Mouse (Mus musculus) hindlimb bud, embryonic 11.5 days (tissue): ENCODE measurements around the gene Abcc12.

ENCODE experiments used
- DNase-seq: peaks from one replicate; pipeline ENCODE4 v3.0.0-alpha.2; 2012; ENCODE audit warnings: low read depth, low spot score; ENCODE audit errors: extremely low spot score

The Abcc12 gene

DNA sequence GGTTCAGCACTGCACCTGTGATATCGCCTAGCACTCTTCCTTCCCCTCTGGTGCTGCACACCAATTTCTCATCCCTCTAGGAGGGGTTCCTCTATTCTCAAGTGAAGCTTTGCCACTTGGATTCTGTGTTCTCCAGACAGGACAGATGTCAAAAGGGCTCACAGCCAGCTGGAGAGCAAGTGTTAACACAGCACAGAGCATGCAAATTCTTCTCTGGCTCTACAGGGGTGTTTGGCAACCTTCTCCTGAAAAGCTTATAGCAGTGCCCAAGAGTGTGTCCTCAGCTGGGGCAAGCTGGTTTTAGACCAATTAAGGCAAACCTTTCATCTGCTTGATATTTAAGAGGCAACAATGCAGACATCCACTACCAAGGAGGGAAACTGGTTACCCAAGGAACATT, 66.3 kb downstream of the Abcc12 start:
- no peak for DNase-seq

DNA sequence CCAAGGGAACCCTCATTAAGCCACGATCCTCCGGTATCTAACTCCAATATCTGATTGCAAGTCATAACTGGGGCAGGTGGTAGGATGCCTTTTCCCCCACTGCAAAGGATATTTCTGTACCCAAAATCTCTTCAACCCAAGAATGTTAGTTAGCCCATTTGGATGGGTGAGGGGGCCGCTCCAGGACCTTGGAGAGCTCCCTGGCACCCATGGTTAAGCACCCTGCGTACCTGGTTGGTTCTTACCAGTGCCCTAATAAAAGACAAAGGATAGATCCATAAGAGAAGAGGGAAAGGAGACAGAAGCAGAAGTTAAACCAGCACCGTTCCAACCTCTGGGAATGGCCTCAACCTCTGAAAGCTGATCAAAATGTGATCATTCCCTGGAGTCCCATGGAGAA, 67.6 kb downstream of the Abcc12 start:
- DNase-seq = peak; percentile 14

DNA sequence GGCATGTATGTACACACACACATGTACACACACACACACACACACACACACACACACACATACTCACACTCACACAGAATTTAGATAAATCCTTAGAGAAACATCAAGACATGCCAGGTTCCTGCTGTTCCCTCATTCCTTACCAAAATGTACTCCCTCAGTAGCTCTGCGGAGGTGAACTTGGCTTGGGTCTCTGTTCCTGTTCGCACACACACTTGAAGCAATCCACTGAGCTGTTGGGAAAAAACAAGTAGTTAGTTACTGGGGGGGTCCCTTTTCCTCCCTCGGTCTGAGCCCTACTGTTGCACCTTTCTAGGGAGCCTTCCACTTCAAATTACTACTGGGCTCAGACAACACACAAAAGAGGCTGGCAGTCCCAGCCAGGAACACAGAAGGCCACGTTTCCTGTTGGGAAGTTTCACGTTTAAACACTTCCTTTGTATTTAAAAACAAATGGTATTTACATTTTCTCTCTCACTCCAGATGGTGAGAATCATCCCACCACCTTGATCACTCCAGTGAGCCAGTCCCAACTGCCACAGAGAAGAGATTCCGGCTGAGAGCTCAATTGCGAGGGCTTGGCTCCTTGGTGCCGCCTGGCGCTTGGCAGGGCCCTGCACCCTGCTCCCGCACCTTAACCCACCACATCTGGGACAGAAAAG, 68.2 kb downstream of the Abcc12 start:
- DNase-seq = no peak

DNA sequence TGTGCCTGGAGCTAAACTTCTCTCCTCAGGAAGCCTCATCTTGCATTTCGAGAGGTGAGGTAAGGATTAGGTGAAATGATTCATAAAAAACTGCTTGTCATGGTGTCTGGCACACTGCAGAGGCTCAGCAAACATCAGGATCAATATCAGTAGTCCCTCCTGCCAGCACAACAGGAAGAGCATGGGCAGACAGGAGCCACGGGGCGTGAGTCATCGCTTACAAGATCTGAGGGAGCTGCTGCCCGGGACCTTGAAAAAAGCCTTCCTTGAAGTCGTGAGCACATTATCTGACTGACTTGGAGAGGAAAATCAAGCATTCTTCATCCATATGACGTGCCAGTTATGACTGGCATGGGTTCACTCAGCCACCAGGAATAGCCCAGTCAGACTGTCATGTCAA, 79.1 kb downstream of the Abcc12 start:
- DNase-seq = no peak

DNA sequence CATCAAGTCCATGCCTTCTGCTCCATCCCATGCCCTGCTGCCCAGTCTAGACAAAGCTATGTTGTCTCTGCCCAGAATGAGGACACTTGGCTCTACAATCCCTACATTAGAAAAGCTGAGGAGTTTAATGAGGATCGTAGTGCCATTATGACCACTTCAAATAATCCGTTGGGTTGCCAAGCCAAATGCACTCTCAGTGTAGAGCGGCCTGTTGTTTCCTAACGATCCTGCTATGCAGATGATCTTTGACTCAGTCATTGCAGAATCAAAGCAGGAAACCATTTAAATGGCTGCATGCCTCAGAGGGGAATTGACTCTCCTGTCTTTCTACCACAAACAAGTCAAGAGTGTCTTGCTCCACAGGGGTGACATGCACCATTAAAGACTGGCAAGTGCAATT, 85.4 kb downstream of the Abcc12 start:
- no peak for DNase-seq

DNA sequence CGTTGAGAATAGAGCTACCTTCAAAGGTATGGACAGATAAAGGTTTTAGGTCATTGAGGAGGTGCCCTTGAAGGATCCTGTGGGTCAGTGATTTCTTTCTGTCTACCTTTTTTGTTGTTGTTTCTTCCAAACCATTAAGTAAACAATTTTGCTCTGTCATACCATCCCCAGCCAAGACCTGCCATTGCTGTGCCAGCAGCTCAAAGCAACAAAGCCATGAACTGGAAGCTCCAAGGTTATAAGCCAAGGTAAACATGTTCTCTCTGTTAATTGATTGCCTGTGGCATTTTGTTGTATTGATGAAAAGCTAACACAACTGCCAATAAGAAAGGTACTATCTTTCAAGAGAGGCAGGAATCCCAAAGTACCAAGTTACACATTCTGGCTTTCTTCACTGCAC, 86.6 kb downstream of the Abcc12 start:
- no peak for DNase-seq

DNA sequence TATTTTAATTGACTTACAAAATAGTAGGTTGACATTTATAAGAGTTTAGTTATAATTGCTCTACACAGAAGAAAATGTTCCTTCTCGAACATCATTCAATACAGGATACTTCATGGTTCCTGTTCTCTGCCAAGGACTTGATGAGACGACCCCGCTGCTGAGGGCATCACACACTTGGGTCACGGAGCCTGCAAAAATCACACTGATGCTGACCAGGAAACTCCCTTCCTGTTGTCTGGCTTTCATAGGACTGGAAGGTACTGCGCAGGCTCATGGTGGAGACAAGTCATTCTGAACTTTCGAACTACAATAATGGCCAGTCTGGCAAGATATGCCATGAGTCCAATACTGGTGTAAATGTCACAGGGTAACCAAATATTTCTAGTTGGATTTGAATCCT, 95.1 kb downstream of the Abcc12 start:
- no peak for DNase-seq

DNA sequence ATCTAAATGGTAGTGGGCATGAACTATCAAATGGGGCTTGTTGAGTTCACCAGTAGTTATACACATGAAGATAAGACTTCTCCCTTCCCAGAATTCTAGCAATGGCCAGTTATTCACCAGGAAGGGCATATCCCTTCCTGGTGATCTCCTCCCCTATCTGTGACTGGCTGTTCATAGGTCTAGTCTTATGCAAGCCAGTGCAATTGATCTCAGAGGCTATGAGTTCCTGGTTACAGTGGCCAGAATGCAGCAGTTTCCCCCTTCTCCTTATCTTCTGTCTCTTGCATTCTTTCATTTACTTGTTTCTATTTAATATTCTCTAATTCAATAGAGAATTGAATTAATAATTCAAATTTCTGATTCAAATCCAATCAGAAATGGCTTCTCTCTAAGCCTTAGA, 96.2 kb downstream of the Abcc12 start:
- DNase-seq = no peak

DNA sequence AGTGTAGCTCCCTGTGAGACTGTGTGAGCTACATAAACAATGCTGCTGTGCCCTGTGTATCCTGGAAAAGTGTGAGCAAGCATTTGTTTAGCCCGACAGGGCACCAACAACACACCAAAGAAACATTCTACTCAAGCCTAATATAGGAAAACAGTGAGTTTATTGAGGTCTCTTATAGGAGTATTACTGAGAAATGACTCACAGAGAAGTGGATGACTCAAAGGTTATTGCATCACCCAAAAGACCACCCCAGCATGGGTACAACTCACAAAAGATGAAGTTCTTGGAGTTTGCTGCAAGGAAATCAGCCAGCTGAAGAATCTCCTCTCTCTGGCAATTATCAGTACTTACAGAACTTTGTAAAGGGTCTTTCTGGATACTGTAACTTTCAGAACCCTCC, 98.4 kb downstream of the Abcc12 start:
- DNase-seq = no peak

DNA sequence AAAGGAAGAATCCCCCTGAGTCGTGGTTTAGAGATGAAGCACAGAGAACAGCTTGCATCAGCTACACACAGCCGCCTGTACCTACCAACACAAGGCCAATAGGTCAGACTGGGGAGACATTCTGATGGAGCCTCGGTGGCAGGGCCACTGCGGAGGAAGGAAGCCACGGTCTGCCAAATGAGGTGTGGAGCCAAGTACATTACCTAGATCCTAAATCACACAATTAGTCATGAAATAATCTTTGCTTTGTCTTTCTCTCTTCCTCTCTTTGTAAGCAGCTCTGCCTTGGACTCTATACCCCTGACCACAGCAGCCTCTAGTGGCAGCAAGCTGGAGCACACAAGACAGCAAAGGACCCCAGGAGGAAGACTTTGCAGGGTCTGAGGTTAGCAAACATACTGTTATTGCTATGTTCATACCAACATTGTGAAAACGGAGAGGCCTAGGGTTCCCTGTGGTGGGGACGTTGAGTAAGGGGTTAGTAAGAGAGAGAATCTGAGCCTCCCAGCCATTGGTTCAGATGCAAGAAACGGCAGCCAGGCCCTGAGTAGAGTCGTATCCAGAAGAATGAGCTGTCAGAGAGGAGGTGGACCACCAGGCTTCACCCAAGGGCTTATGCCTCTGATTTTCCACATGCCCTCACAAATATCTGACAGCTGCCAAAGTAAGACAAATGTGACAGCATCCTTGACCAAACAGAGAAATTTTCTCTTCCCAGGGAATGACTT, 104.6 kb downstream of the Abcc12 start:
- no peak for DNase-seq

DNA sequence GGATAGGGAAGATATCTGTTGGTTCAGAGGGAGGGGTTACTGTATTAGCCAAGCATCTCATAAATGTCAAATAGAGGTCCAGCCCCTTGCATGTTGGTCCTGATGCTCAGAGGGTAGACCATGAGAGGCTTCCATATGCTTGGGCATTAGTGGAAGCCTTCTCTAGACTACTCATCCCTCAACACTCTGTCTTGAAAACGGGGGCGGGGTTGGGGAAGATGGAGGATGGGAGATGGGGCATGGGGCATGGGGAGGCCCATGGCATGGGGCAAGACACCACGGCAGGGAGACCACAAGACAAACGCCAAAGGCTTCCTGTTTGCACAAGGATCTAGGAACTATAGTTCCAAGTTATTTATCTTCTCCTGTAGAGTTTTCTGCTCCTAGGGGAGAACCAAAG, 106.0 kb downstream of the Abcc12 start:
- DNase-seq = no peak

DNA sequence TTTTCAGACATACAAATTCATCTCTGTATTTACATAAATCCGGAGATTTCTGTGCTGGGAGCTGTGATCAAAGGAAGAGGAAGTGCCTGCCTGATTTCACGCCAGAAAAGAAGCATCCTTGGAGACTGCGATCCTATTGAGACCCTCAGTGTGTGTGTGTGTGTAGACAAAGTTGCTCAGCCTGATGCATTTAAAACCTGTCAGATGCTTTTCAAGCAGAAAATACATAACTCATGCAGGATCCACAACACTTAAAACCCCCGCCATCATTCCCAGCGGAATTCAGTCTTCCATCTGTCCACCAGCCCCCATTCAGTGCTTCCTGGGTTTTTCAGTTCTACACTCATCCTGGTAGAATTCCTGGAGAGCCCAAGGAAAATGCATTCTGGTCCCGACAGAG, 107.4 kb downstream of the Abcc12 start:
- no peak for DNase-seq

DNA sequence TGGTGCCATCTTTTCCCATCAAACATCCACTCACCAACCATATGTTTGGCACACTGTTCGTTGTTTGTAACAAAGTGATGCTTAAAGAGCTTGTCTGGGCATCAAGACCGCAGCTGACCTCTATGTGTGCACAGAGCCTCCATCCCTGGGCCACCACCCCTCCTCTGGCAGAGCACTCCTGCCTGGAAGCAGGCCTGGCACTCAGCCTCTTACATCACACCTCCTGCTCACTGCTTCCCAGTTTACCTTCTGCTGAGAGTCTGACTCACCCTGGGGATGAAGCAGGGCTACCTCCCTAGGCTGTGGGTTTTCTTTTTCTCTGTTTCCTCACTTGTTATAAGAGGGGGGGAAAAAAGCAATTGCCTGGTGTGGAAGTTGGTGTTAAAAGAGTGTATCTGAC, 109.8 kb downstream of the Abcc12 start:
- DNase-seq = no peak

DNA sequence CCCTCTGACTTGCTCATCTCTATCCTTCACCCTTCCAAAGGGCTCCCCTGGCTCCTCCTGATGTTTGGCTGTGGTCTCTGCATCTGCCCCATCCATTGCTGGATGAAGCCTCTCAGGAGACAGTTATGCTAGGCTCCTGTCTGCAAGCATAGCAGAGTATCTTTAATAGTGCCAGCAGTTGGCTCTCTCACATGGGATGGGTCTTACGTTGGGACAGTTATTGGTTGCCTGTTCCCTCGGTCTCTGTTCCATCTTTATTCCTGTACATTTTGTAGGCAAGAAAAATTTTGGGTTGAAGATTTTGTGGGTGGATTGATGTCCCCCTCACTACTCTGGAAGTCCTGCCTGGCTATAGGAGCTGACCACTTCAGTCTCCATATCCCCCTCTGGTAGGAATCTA, 117.3 kb downstream of the Abcc12 start:
- DNase-seq = no peak

DNA sequence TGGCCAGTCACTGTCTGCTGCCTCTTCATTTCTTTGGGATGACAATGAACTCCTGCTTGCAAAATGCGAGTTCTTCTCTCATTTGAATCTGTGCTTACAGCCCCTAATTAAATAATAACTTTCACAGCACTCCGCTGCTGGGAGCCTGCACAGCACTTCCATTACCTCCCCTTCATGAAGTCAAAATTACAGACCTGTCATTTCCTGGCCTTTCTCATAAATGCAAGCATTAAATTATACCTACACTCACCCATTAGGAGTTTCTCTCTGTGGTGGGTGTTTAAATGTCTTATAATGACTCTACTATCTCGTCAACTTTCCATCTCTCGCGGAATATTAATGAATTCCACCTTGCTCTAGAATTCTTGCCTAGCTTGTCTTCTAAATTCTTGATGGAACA, 120.1 kb downstream of the Abcc12 start:
- no peak for DNase-seq

DNA sequence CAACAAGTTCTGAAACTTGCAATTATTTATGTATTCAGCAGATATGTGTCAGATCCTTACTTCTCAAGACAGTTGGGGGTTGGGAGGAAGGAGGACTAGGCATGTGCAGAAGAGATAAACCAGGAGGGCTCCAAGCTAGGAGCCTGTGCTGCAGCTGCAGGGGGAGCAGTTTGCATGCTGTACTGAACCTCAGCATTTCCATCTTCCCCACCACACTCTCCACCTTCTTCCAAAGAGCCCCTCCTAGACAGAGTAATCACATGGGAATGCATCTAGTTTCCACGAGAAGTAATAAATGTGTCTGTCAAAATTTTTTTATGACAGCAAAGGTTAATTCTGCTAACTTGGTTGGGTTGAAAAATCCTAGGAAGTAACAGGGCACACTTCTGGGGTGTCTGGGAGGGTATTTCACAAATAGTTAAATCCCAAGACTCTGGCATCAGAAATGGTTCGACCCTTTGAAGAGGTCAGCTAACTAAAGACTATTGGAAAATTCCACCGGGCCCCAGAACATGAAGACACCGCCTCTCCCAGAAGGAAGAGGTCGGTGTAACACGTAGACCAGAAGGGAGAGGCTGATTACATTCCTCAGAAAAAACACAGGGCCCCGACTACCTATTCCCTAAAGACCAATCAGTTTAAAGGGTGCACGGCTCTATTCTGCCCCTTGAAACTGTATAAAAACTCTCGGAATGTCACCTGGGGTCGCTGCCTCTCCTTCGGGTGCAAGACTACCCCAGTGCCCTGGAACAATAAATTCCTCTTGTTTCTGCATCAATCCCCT, 126.6 kb downstream of the Abcc12 start:
- no peak for DNase-seq

DNA sequence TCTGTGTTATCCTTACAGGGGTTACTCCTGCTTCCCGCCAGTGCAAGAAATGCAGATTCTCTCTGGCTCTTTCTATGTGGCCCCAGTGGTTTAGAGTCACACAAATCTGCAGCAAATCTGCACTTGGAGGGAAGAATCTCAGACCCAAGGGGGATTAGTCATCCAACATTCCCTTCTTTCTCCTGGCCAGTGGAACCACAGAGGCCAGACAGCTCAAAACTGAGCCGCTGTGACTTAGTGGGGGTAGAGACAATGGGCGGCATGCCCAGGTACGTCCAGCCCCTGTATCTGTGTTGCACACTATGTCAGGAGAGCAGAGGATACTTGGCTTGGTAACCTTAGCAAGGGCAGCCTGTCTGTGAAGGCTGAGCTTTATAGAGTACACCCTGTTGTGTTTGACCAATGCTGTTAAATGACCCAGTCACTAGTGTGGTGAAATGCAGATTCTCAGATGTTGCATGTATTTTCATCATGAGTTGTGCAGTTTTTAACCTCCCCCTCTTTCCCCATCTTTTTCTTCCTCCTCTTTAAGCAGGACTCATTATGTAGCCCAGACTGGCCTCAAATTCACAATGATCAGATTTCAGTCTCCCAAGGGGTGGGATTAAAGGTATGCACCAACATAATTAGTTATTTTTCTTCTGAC, 130.5 kb downstream of the Abcc12 start:
- DNase-seq = no peak

DNA sequence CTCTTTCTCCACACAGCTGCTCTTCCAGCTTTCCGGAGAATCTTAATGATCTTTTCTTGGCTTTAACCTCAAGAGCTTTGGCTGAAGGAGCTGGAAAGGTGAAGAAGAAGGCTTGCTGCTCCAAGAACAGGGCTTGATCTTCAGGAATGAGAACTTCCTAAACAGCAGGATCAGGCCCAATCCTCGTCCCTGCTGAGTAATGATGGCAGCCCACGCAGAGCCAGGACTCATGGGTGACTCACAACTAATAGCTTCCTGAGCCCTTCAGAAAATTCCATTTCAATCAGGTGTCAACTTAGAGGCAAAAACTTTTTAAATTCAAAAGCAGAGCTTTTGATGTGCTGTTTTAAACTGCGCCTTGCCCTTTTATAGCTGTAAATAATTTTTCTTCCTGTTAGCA, 135.0 kb downstream of the Abcc12 start:
- no peak for DNase-seq

DNA sequence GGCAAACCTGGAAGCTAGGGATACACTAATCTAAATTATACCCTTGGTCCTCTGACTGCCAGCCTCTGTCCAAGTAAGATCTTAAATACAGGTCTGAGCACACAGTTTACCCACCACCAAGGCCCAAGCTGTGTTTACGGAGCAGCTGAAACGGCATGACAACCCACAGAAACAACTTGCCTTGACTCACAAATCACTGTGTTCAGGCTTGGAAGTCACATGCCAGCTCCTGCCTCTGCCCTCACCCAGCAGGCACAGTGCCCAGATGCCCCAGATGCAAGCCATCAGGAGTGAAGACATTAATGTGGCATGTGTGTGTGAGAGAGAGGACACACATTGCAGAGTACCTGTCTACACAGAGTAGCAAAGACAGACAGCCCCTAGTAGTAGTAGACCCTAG, 136.7 kb downstream of the Abcc12 start:
- no peak for DNase-seq

DNA sequence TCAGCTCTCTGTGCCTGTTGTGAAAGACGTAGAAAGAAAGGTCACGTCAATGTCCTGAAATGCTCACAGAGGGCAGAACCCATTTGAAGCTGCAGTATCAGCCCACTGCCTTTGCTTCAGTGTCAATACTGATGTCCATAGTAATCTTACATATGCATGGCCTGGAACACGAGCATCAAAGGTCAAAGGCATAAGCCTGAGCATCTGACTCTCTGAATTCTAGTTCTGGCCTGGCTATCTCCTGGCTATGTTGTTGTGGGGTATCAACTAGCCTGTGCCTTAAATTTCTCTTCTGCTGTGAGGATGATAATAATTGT, 141.5 kb downstream of the Abcc12 start:
- no peak for DNase-seq

DNA sequence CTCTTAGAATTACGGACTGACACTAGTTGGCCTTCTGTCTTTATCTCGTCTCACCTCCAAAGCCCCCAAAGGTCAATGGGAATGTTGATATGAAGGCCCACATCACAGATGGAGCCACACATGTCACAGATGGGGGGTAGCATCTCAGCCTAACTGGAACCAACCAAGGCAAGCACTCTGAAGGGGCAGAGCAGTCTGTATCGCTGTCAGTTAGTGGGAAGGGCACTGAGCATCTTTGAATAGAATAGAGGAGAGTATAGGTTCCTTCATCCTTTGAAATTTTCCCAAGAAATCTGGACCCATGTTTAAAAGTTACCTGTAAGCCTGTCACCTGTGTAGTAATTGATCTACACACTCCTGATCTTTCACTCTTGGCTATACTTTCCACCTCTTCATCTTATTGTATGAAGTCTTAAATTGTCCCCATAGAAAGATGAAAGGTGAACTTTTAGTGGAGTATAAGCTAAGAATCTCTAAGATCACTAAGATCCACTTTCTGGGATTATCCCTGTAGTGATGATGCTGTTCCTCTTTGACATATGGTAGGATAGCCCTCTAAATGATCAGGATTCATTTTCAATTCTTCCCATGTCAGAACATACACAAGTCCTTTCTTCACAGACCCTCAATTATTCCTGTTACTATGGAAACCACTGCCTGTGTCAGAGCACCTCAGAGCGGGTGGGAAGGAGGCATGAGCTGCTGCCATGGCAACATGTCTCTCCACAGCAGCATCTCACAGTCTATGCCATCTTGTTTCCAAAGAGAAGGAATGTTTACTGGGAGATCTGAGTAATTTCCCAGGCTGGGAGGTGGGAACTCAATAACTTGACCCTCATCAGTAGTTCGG, 142.1 kb downstream of the Abcc12 start:
- DNase-seq = no peak
